Mouse (Mus musculus) fat pad, adult 2 months (tissue): ENCODE measurements around the gene Atf7.

Source experiments
- DNase-seq: peaks from one replicate; pipeline ENCODE4 v3.0.0-alpha.2; 2011; ENCODE audit warnings: low read depth, low spot score; ENCODE audit errors: extremely low read depth

The Atf7 gene

GRCm38 (mm10) chr15:102552599-102552998 is 72.7 kb downstream of the Atf7 start:
- DNase-seq = no peak

DNA sequence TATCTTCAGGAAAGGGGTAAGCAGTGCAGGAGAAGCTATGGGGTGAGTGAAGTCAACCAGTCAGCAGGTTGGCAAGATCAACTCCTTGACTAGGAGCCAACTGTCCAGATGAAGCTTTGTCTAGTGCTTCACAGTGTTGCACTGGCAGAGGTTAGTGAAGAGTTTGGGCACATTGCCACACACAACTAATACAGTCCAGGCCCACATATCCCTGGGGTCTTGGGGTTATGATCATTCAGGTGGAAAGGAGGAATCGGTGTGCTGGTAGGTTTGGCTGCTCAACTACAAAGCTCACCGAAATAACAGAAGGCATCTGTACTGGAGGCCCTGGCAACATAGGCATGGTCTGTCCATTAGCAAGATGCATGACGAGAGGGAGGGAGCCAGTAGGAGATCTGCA is 77.8 kb downstream of the Atf7 start:
- no peak for DNase-seq

- no peak for DNase-seq
These were observed 78.4 kb downstream of the Atf7 start for GRCm38 (mm10) chr15:102546677-102547427.

- DNase-seq = no peak
These were observed 79.0 kb downstream of the Atf7 start for GRCm38 (mm10) chr15:102546246-102546645.

DNA sequence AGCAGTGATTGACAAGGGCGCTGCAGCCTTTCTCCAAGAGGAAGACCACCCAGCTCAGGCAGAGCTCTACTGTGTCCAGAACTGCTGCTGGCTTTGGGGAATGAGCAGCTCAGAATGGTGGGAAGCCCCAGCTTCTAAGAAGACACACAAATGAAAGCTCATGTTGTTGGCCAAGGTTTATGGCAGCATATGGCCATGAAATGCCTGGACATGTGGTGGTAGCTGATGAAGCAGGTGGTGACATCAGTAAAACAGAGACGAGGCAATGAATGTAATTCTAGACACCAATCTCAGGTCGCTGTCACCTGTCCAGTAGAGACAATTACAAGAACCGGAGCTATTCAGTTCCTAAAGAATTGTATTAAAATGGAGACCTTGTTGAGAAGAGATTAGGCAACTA is 80.5 kb downstream of the Atf7 start:
- no peak for DNase-seq

DNA sequence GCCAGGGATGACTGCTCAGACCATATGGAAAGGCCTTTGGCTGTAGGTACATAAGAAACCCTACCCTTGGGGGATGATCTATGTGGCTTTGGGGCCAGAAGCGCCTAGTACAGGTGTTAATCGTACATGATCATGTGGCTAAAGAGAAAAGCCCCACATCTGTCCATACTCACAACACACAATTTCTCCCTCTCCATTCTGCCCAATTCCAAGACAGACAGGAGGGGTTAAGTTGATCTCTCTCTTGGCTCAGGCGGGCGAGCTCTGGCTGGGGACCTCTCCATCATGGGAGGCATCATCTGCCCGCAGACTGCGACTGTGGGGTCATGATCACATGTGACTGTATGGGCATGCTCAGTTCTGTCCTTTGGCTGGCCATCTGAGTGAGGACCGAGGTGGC is 91.3 kb downstream of the Atf7 start:
- DNase-seq = no peak

DNA sequence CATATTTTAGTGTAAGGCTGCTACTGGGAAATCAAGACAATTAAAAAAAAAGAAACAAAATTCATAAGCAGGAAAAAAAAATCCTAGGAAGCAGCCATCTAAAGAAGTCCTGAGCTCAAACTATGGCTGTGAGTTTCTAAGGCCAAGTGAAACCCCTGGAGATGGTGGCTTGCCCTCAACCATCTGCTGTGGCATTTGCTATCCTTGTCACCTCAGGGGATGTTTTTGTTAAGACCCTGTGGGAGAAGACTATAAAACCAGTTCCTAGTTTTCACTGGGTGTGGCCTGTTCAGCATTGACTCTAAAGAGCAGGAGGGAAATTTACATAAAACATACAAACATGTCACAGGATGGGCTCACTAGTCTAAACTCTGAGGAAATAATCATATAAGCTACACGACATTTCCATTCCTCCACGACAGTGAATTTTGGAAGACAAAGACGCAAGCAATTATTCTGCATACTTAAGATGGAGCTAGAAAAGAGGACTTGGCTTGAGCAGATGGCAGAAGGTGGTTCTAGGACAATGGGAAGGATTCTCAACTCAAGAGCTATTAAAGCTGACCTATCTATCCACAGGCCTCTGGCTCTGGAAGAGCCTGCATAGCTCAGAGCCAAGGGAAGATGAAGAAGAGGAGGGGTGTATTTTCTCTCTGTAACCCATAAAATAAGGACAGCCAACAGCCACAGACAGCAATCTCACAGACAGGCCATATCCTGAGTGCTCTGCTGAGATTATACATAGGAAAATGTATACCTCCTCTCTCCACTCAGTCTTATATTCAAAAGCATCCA is 93.0 kb downstream of the Atf7 start:
- DNase-seq = no peak

DNA sequence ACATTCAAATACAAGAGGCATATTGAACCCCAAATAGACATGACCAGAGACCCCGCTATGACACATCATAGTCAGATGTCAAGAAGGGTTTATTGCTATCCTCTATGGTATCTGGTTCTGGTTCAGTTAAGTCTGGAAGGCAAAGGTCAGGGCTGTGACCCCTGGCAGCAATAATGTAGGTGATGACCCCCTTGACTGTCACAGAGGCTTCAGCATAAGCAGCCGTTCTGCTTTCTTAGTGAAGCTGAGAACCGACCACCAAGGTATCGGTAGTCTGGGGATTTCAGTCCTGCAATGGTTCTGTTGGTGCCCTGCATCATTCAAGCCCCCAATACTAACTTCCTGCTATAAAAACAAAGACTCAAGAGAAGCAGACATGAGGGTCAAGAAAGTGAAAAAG is 93.7 kb downstream of the Atf7 start:
- DNase-seq = no peak

- no peak for DNase-seq
These were observed 94.7 kb downstream of the Atf7 start for GRCm38 (mm10) chr15:102530566-102530965.

DNA sequence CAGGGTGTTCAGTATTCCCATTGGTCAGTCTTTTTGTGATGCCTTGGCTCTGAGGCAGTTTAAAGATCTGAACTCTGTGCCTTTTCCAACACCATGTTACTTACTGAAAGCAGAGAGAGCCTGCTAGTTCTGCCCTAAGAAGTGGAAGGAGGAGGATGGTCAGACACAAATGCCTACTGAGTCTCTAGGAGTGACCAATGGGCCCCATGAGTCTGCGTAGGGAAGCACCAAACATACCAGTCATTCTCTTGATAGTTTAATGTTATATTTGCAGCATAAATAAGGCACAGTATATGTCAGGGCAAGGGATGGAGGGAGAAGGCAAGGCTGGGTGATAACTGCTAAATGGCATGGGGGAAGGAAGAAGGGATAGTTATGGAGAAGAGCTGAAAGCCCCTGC is 96.9 kb downstream of the Atf7 start:
- no peak for DNase-seq

GRCm38 (mm10) chr15:102527936-102528335 is 97.3 kb downstream of the Atf7 start:
- DNase-seq = no peak

GRCm38 (mm10) chr15:102526111-102527002 is 98.9 kb downstream of the Atf7 start:
- no peak for DNase-seq

DNA sequence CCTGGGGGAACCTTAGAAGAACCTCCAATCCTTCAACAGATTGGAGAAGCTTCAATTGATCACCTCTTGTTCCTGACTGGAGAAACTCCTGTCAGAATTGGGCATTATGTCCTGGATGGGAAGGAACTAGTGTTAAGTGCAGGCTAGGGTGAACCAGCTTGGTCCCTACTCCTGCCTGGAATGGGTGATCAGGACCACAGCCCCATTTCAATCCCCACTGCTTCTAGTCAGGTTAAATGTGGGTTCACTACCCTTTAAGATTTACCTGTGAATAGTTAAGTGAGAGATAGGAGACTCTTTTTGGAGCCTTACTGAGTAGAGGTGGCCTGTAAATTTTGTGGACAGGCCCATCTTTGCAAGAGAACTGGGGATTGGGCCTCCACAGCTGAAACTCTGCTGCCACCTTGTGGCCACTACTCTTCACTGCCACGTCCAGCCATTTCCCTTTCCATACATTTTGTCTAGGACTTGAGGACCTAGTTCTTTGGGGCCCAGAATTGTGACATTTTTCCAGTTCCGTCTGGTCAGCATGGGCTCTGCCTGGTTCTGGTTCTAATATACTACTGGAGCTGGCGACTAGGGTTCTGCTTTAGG is 100.3 kb downstream of the Atf7 start, which contains the start of gene Npff:
Gene Npff (minus strand): TSS at position 51 of the 594 bp plus-strand sequence.
- no peak for DNase-seq

GRCm38 (mm10) chr15:102521480-102521879 is 103.8 kb downstream of the Atf7 start:
- no peak for DNase-seq

DNA sequence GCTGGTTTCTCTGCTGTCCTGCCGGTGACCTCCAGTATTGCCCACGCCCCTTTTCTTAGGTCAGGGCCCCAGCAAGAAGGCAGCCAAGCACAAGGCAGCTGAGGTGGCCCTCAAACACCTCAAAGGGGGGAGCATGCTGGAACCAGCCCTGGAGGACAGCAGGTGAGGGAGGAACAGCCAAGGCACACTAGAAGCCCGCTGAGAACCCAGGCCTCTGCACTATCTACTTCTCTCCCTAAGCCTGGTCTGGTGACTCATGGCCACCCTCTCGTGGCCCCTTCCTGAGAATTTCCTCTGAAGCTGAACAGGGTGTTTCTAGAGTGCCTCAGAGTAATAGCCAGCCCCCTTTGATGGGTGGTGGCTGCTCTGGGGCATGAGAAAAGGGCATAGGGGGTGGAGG is 104.8 kb downstream of the Atf7 start:
- DNase-seq = no peak

DNA sequence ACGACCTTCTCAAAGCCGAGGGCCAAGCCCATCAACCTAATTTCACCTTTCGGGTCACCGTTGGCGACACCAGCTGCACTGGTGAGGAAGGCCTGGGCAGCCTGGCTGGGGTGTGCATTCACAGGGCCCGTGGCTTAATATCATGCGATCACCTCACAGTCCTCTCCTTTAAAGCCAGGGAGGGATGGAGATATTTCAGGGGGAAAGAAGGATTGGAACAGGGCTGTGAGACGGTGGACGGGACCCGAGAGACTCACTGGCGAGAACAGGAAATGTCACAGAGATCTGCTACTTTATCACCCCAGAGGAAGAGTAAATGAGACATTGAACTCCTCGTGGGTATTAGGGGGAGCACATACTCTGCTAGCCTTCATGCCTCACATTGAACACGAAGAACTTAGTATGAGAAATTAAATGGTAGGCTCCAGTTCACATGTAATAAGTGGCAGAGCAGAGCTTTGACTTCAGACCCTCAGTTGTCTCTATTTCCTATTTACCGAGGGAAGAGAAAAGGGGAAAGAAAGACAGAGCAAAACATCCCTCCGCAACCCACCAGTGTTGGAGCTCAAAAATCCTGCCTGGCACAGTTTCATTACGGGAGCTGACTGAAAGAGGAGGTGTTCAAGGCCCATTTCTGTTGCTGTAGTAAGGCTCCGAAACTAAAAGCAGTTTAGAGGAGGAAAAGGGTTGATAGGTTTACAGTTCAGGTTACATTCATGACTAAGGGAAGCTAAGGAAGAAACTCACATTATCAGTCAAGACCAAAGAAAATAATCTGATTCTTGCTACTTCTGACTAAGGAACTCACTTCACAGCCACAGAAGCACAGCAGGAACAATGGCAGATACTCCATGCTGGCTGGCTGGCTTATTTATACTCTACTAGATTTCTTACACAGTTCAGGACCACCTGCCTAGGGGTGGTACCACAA is 105.8 kb downstream of the Atf7 start:
- DNase-seq = no peak

GRCm38 (mm10) chr15:102518859-102519201 is 106.4 kb downstream of the Atf7 start:
- no peak for DNase-seq

DNA sequence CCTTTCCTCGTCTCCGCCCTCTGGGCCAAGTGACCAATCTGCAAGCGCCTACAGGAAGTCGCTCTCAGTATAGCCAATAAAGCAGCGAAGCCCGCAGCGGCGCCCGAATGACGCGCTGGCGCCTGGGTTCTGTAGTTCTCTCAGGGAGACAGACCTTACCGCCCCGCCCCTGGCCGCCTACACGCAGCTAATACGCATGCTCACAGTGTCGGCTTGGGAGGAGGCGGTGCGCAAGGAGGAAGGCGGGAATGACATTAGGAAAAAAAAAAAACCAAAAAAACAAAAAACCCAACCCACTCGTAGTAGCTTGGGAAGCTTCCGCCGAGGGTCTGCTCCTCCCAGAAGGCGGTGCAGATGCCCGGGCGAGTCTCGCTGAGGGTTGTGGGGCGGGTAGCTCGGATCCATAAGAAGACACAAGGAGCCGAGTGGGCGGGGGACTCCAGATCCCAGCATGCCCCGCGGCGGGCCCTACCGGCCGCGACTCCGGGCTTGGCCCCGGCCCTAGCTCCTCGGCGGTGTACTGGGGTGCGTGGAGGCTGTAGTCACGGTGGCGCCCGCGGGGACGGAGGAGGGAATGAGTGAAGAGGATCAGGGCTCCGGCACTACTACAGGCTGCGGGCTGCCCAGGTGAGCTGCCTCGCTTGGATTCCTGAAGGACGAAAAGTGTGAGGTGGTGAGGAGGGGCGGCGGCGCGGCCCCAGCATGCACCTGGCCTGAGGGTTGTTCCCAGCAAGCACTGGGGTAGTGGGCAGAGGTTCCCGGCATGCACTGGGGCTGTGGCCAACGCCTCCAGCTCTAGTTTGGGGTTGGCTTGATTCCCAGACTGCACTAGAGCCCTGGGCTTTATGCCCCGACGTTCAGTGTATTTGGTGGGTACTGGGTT is 107.0 kb downstream of the Atf7 start, which contains the start of gene Tarbp2:
Gene Tarbp2 (plus strand): TSS at position 217 of the 883 bp plus-strand sequence.
- DNase-seq = peak; percentile 99

DNA sequence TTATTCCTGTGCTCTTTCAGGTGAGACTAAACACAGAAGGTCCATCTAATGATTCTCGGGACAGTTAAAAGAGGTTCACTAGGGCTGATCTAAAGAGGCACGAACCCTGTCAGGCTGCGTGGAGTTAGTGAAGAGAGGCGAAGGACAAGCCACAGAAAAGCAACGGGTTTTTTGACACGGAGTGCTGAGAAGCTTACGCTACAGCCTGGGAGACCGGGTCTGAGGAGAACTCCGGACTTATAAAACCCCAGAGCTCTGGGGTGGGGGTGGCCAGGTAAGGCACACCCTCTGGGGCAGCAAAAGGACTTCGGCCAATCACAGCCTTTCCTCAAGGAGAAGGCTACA is 107.7 kb downstream of the Atf7 start:
- DNase-seq = no peak
